Mouse (Mus musculus) T-helper 2 cell (primary cell): ENCODE measurements around the gene Zcchc2.

Experiments used
- in situ Hi-C: fragments of 300-600 bp; cut with MboI, MseI; formaldehyde crosslinking; loops from one replicate; pipeline ENCODE4 v1.15.1; 2025; ENCODE audit warnings: high pct_unique_total_duplicates

The Zcchc2 gene

GRCm38 (mm10) chr1:105988903-105989639 lies 1.1 kb upstream of the Zcchc2 start:
- in situ Hi-C loops = loop anchor here (5.0 kb wide), 1 partner anchor 97 kb away; no protein-coding TSS in a partner anchor

- in situ Hi-C loops = loop anchor here (5.0 kb wide), 1 partner anchor 97 kb away; no protein-coding TSS in a partner anchor
Observed at GRCm38 (mm10) chr1:105989640-105989984, 594 bp upstream of the Zcchc2 start.

GRCm38 (mm10) chr1:105990911-105991761 lies 930 bp downstream of the Zcchc2 start:
- in situ Hi-C loops = no loop called here

- in situ Hi-C loops = no loop called here
Observed at GRCm38 (mm10) chr1:105991931-105992837, 2.0 kb downstream of the Zcchc2 start.

GRCm38 (mm10) chr1:105993196-105993595 lies 3.0 kb downstream of the Zcchc2 start:
- in situ Hi-C loops = no loop called here

GRCm38 (mm10) chr1:105993601-105994209 lies 3.5 kb downstream of the Zcchc2 start:
- in situ Hi-C loops = no loop called here

GRCm38 (mm10) chr1:105995966-105996365 lies 5.8 kb downstream of the Zcchc2 start:
- in situ Hi-C loops = no loop called here

- in situ Hi-C loops = no loop called here
Observed at GRCm38 (mm10) chr1:105997282-105997681, 7.1 kb downstream of the Zcchc2 start.

- in situ Hi-C loops = no loop called here
Observed at GRCm38 (mm10) chr1:105999802-106000201, 9.6 kb downstream of the Zcchc2 start.

GRCm38 (mm10) chr1:106007581-106007980 lies 17.4 kb downstream of the Zcchc2 start:
- in situ Hi-C loops = no loop called here

- in situ Hi-C loops = no loop called here
Observed at GRCm38 (mm10) chr1:106011097-106011496, 20.9 kb downstream of the Zcchc2 start.

- in situ Hi-C loops = no loop called here
Observed at GRCm38 (mm10) chr1:106013759-106014158, 23.6 kb downstream of the Zcchc2 start.

- in situ Hi-C loops = no loop called here
Observed at GRCm38 (mm10) chr1:106016262-106016661, 26.1 kb downstream of the Zcchc2 start.

- in situ Hi-C loops = no loop called here
Observed at GRCm38 (mm10) chr1:106019854-106020253, 29.6 kb downstream of the Zcchc2 start.

- in situ Hi-C loops = no loop called here
Observed at GRCm38 (mm10) chr1:106022998-106023397, 32.8 kb downstream of the Zcchc2 start.

- in situ Hi-C loops = no loop called here
Observed at GRCm38 (mm10) chr1:106024254-106024653, 34.0 kb downstream of the Zcchc2 start.

GRCm38 (mm10) chr1:106024778-106025177 lies 34.6 kb downstream of the Zcchc2 start:
- in situ Hi-C loops = no loop called here

- in situ Hi-C loops = loop anchor here (10.0 kb wide), 1 partner anchor 145 kb away; no protein-coding TSS in a partner anchor
Observed at GRCm38 (mm10) chr1:106029769-106030168, 39.6 kb downstream of the Zcchc2 start.

GRCm38 (mm10) chr1:106030331-106030730 lies 40.1 kb downstream of the Zcchc2 start:
- in situ Hi-C loops = loop anchor here (10.0 kb wide), 1 partner anchor 146 kb away; no protein-coding TSS in a partner anchor

- in situ Hi-C loops = loop anchor here (10.0 kb wide), 1 partner anchor 146 kb away; no protein-coding TSS in a partner anchor
Observed at GRCm38 (mm10) chr1:106030886-106031285, 40.7 kb downstream of the Zcchc2 start.

GRCm38 (mm10) chr1:106031908-106032307 lies 41.7 kb downstream of the Zcchc2 start:
- in situ Hi-C loops = loop anchor here (10.0 kb wide), 1 partner anchor 147 kb away; no protein-coding TSS in a partner anchor
